ENCODE assay signal across 20 mouse cellular contexts in genomic region chr1:126923981-126924380, GRCm38 (mm10).
DNase-seq lines count a peak whose midpoint lies in the region; ATAC-seq and TF ChIP-seq lines count a peak whose summit lies in the region.
"Had no signal": no experiment of that assay in that cellular context is flagged by ENCODE, and none has a peak within 500 bp of the region (broad histone marks: within the 10 kb centered on the region; RNA-seq: fewer than 3 reads in every experiment).

No protein-coding gene starts in this region.

- 0 out of 2 replicates have a peak overlapping the region, but pooled peaks have one; percentile 41 for H3K27ac ChIP-seq in hindbrain, embryonic 10.5 days
- H3K27ac ChIP-seq in hindbrain, postnatal 0 days, result no peak overlapping the region
- H3K27ac ChIP-seq: forebrain, embryonic 10.5 days; forebrain, embryonic 13.5 days; heart, embryonic 15.5 days; hindbrain, embryonic 14.5 days had no signal

- DNase-seq in adrenal gland, postnatal 10 days, result peak; percentile 42
- DNase-seq in adrenal gland, adult 2 months, result no peak
- DNase-seq in cerebellum, postnatal 14 days, result peak; percentile 38 to 64
- DNase-seq in cerebellum, adult 8-10 months, result no peak
- no peak for DNase-seq in hindbrain, embryonic 10.5 days (ENCODE audit: low spot score)
- no peak for DNase-seq in hindbrain, postnatal 0 days (ENCODE audit: low spot score)
- DNase-seq: cerebellum, adult 9-10 months; gastrocnemius, postnatal 10 days; gastrocnemius, postnatal 36 days; heart, postnatal 10 days; heart, postnatal 36 days; kidney, adult 2 months had no signal

- no peaks in the 10 kb centered on the region for H3K36me3 ChIP-seq in hindbrain, embryonic 10.5 days
- no peaks in the 10 kb centered on the region for H3K36me3 ChIP-seq in hindbrain, postnatal 0 days (ENCODE audit: insufficient read depth, low read length)
- H3K36me3 ChIP-seq: forebrain, embryonic 10.5 days; heart, embryonic 12.5 days; heart, embryonic 15.5 days had no signal

- peaks cover 24% of the 10 kb centered on the region for H3K4me1 ChIP-seq in hindbrain, embryonic 10.5 days (replicated peaks)
- peaks cover 13% of the 10 kb centered on the region; the same call in 1 of the 2 replicates for H3K4me1 ChIP-seq in hindbrain, postnatal 0 days (ENCODE audit: insufficient read depth, low read length)

- no peak overlapping the region for H3K4me2 ChIP-seq in hindbrain, postnatal 0 days (ENCODE audit: low read depth, low read length)
- H3K4me2 ChIP-seq: forebrain, embryonic 13.5 days; heart, embryonic 12.5 days; heart, embryonic 15.5 days; hindbrain, embryonic 14.5 days had no signal

- no peaks in the 10 kb centered on the region for H3K9me3 ChIP-seq in hindbrain, embryonic 10.5 days
- H3K9me3 ChIP-seq in hindbrain, postnatal 0 days (ENCODE audit: low read length), result no peaks in the 10 kb centered on the region
- H3K9me3 ChIP-seq: forebrain, embryonic 10.5 days; forebrain, embryonic 13.5 days; heart, embryonic 12.5 days; heart, embryonic 15.5 days had no signal

- H3K4me3 ChIP-seq in hindbrain, embryonic 10.5 days, result no peak overlapping the region
- H3K4me3 ChIP-seq in hindbrain, postnatal 0 days (ENCODE audit: low read length), result no peak overlapping the region
- H3K4me3 ChIP-seq: forebrain, embryonic 10.5 days; forebrain, embryonic 13.5 days; heart, embryonic 12.5 days; heart, embryonic 15.5 days had no signal

- H3K9ac ChIP-seq in hindbrain, postnatal 0 days (replicated peaks; ENCODE audit: low read length), result no peak overlapping the region
- H3K9ac ChIP-seq: forebrain, embryonic 13.5 days; heart, embryonic 12.5 days; heart, embryonic 15.5 days; hindbrain, embryonic 14.5 days had no signal

- no peaks in the 10 kb centered on the region for H3K27me3 ChIP-seq in hindbrain, embryonic 10.5 days (ENCODE audit: insufficient read depth, poor library complexity, severe bottlenecking)
- 0 out of 2 replicates have a peak, but pooled peaks cover 4% of the 10 kb centered on the region for H3K27me3 ChIP-seq in hindbrain, postnatal 0 days (ENCODE audit: insufficient read depth, low read length)
- H3K27me3 ChIP-seq: forebrain, embryonic 13.5 days; heart, embryonic 12.5 days; heart, embryonic 15.5 days had no signal

- WGBS in hindbrain, embryonic 10.5 days, result 81% methylated on average over 4 of the region's 4 CpGs
- 60% methylated on average over 4 of the region's 4 CpGs for WGBS in hindbrain, postnatal 0 days

- no peak for ATAC-seq in hindbrain, postnatal 0 days
- ATAC-seq: activated CD4-positive, CD25-positive, alpha-beta regulatory T cell, adult 4 months; forebrain, embryonic 13.5 days; forebrain, embryonic 16.5 days; intestine, postnatal 0 days had no signal

- TF ChIP-seq CTCF in hindbrain, postnatal 0 days (IDR thresholded peaks at IDR 0.05; ENCODE audit: low read depth), result no peak

Comparison
In these comparisons a context has a peak if more than half of its experiments do, and no peak if none do; other contexts are left out.
1. DNase-seq: peak in adrenal gland, postnatal 10 days (single experiment) and cerebellum, postnatal 14 days (2 of 2); none in adrenal gland, adult 2 months (single experiment), cerebellum, adult 8-10 months (single experiment), hindbrain, embryonic 10.5 days (single experiment) and hindbrain, postnatal 0 days (single experiment).